In the genomic region with DNA sequence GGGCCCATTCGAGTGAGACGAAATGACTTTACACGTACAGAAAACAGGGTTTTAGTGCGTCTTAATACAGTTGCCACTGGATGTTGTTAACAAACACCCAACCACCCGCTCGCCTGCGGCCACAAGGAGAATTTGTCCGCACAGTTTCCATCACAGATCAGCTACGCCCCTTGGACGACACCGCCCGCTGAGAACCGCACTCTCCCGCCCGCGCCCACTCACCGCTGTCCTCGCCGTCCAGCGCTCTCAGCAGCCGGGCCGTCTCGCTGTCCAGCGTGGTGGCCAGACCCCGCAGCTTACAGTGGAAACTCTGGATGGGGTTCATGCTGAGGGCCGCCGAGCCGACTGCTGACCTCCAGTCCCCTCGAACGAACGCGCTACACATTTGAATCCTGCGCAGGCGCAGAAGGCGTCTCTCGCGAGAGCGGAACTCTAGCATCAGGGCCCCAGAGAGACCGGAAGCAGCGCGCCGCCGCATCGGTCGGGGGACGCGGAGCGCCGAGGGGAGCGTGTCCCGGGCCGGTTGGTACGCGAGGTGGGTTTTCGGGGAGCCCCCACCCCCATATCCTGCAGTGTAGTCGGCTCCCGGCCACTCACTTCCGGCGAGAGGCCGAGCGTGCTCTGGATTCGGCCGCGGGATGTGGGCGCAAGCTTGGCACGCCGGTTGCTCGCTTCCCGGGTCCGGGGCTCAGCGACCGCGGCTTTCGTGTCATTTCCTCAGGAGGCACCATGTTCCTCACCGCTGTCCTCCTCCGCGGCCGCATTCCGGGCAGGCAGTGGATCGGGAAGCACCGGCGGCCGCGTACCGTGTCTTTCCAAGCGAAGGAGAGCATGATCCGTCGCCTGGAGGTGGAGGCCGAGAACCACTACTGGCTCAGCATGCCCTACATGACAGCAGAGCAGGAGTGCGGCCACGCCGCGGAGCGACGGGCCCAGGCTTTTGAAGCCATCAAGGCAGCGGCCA, we compare ENCODE assay signal across 8 mouse cellular contexts. TPM values are rescaled to one million over a fixed set of nuclear protein-coding genes. Genes with fewer than 3 reads are reported as not detected.
DNase-seq lines count a peak whose midpoint lies in the region; ATAC-seq and TF ChIP-seq lines count a peak whose summit lies in the region.

TSS of gene Ska3 (minus strand) at position 398 of the 964 bp plus-strand sequence.
TSS of gene Mrpl57 (plus strand) at position 447 of the 964 bp plus-strand sequence.

- in situ Hi-C loops in Patski (cut with MboI; ENCODE audit: low pct_unique_long_range_greater_than_20kb): loop anchor here (5.0 kb wide), 1 partner anchor 144 kb away; no protein-coding TSS in a partner anchor

- peak within 1 kb of the TSS; percentile 91 for H3K27ac ChIP-seq in hindbrain, embryonic 15.5 days (replicated peaks)

- peak within 1 kb of the TSS; percentile 72 for H3K4me3 ChIP-seq in hindbrain, embryonic 15.5 days

- peaks cover 18% of the 10 kb centered on the region for H3K4me1 ChIP-seq in hindbrain, embryonic 15.5 days (replicated peaks)

- CTCF ChIA-PET in Patski (lab: Charles Lee): interaction anchor here (1.0 kb wide), 1 partner anchor 120 kb away, joined by 3 read pairs; no protein-coding TSS in a partner anchor

- WGBS in hindbrain, embryonic 15.5 days: under 1% methylated on average over 96 of the region's 96 CpGs

- H3K9ac ChIP-seq in hindbrain, embryonic 15.5 days: peak within 1 kb of the TSS; percentile 84

- peak; percentile 87 for ATAC-seq in Patski
- peak; percentile 97 for ATAC-seq in hindbrain, embryonic 15.5 days (ENCODE audit: low FRiP score, low read depth)

- POLR2A ChIA-PET in Patski (lab: Charles Lee): interaction anchor here (0.8 to 1.4 kb wide), 3 partner anchors 9 to 27 kb away, joined by 3 to 5 read pairs (median 3); no protein-coding TSS in a partner anchor

- no peak for TF ChIP-seq CTCF in Patski (IDR thresholded peaks at IDR 0.05)

- no peaks in the 10 kb centered on the region for H3K27me3 ChIP-seq in Patski
- H3K27me3 ChIP-seq in hindbrain, embryonic 15.5 days: no peaks in the 10 kb centered on the region

- DNase-seq in Patski (ENCODE audit: low read depth, low spot score): peak; percentile 64
- peak; percentile 94 to 95 for DNase-seq in cerebellum, postnatal 14 days
- DNase-seq in frontal cortex, postnatal 25 days (ENCODE audit: low spot score in 2 of 2): peak; percentile 79 to 87
- peak; percentile 78 for DNase-seq in left cerebral cortex, adult 11 months (ENCODE audit: low spot score)
- peak; percentile 94 to 95 for DNase-seq in lung, postnatal 4 days
- DNase-seq in retina, postnatal 7 days (ENCODE audit: low read depth, low spot score): peak; percentile 93
- DNase-seq in urinary bladder, adult 2 months (ENCODE audit: low spot score): peak; percentile 97

- H3K9me3 ChIP-seq in hindbrain, embryonic 15.5 days: no peaks in the 10 kb centered on the region

- peak within 1 kb of the TSS; percentile 65 for H3K4me2 ChIP-seq in hindbrain, embryonic 15.5 days

- H3K36me3 ChIP-seq in hindbrain, embryonic 15.5 days: peaks cover 4% of the 10 kb centered on the region; the same call in 1 of the 2 replicates

RNA-seq across cellular contexts. Expression of gene Ska3, which starts in this region (rescaled TPM):
- polyA plus RNA-seq in Patski (2021): 12.9 TPM
- 8.4 and 10.6 TPM in 2 replicates for polyA plus RNA-seq in hindbrain, embryonic 15.5 days (2015; fragmentation: Nextera tagmentation; extraction: Ambion mirVana)
- polyA plus RNA-seq in urinary bladder, adult 2 months (2012; rRNA removed): 0.50 and 1.1 TPM in 2 replicates

RNA-seq across cellular contexts. Expression of gene Mrpl57, which starts in this region (rescaled TPM):
- polyA plus RNA-seq in Patski (2021): 57.0 TPM
- polyA plus RNA-seq in hindbrain, embryonic 15.5 days (2015; fragmentation: Nextera tagmentation; extraction: Ambion mirVana): 144 and 153 TPM in 2 replicates
- polyA plus RNA-seq in urinary bladder, adult 2 months (2012; rRNA removed): 63.2 and 78.3 TPM in 2 replicates

Comparison
In these comparisons a context has a peak if more than half of its experiments do, and no peak if none do; other contexts are left out.
1. Peak in every context shown above with its lines: DNase-seq, ATAC-seq, H3K4me3 ChIP-seq and H3K27ac ChIP-seq.